Mouse (Mus musculus) lung, adult 2 months (tissue): ENCODE results near the gene Lrpap1.

Experiments used
- CTCF ChIP-seq: fragments of 200-500 bp; IDR thresholded peaks from 2 replicates; pipeline ENCODE4 v1.5.1; 2011; ENCODE audit warnings: mild to moderate bottlenecking, low read length, control low read depth; ENCODE audit not compliant: insufficient read depth
- POLR2A ChIP-seq: fragments of 200-500 bp; IDR thresholded peaks from 2 replicates; pipeline ENCODE4 v1.6.1; 2011; ENCODE audit warnings: low read depth, mild to moderate bottlenecking, control low read depth, low read length, borderline replicate concordance; ENCODE audit errors: extremely low read depth

DNA sequence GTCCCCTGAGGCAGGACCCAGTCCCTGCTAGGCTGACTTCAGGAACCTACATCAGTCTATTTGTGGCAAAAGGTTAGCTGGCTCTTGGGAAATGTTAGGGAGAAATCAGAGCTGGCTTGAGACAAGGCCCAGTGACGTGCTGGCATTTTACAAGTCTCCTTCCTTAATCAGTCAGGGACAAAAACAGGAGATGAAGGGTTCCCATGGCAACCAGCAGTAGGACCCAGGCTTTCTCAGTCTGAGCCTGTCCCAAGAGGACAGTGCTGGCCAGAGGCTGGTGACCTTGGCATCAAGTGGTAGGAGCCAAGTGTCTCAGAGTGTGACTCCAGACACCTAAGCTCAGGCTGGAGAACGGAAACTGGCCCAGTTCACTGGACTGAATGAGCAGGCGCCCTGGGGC lies 28.7 kb upstream of the Lrpap1 start:
- TF ChIP-seq CTCF: no peak
- TF ChIP-seq POLR2A: no peak
